Mouse (Mus musculus): ENCODE data around the gene Rbm42. TPM values are rescaled to one million over a fixed set of nuclear protein-coding genes. Genes with fewer than 3 reads are reported as not detected.
A peak's percentile ranks its signal among the peaks of the same experiment; 100 is the strongest.

Rbm42 gene
- total RNA-seq, 1 experiment from 2014 or later = 77.3 TPM

- peak; percentile 98 for ATAC-seq (ENCODE audit: extremely low read depth, insufficient number of reproducible peaks, low FRiP score, poor library complexity, severe bottlenecking)
Measured at GRCm38 (mm10) chr7:30625530-30626384, 24.4 kb downstream of the Rbm42 start, which contains the start of gene Cox6b1. Gene Cox6b1 (minus strand): TSS chr7:30626151.

- 0 out of 2 replicates have a peak, but pooled peaks have one; percentile 26 for ATAC-seq (ENCODE audit: extremely low read depth, insufficient number of reproducible peaks, low FRiP score, poor library complexity, severe bottlenecking)
Measured at GRCm38 (mm10) chr7:30619202-30619601, 30.9 kb downstream of the Rbm42 start.

GRCm38 (mm10) chr7:30618658-30619057, 31.5 kb downstream of the Rbm42 start:
- no peak for ATAC-seq (ENCODE audit: extremely low read depth, insufficient number of reproducible peaks, low FRiP score, poor library complexity, severe bottlenecking)

- no peak for ATAC-seq (ENCODE audit: extremely low read depth, insufficient number of reproducible peaks, low FRiP score, poor library complexity, severe bottlenecking)
Measured at GRCm38 (mm10) chr7:30615049-30615760, 34.9 kb downstream of the Rbm42 start.

GRCm38 (mm10) chr7:30614454-30614853, 35.7 kb downstream of the Rbm42 start:
- no peak for ATAC-seq (ENCODE audit: extremely low read depth, insufficient number of reproducible peaks, low FRiP score, poor library complexity, severe bottlenecking)

- ATAC-seq (ENCODE audit: extremely low read depth, insufficient number of reproducible peaks, low FRiP score, poor library complexity, severe bottlenecking) = peak; percentile 67; the same call in 1 of the 2 replicates
Measured at GRCm38 (mm10) chr7:30613529-30614112, 36.5 kb downstream of the Rbm42 start.

GRCm38 (mm10) chr7:30612654-30613402, 37.3 kb downstream of the Rbm42 start, which contains the start of gene Upk1a:
Gene Upk1a (minus strand): TSS chr7:30612847.
- no peak for ATAC-seq (ENCODE audit: extremely low read depth, insufficient number of reproducible peaks, low FRiP score, poor library complexity, severe bottlenecking)

GRCm38 (mm10) chr7:30610043-30610442, 40.1 kb downstream of the Rbm42 start:
- ATAC-seq (ENCODE audit: extremely low read depth, insufficient number of reproducible peaks, low FRiP score, poor library complexity, severe bottlenecking) = no peak

- ATAC-seq (ENCODE audit: extremely low read depth, insufficient number of reproducible peaks, low FRiP score, poor library complexity, severe bottlenecking) = no peak
Measured at GRCm38 (mm10) chr7:30608476-30608875, 41.6 kb downstream of the Rbm42 start.

GRCm38 (mm10) chr7:30607706-30608309, 42.3 kb downstream of the Rbm42 start:
- ATAC-seq (ENCODE audit: extremely low read depth, insufficient number of reproducible peaks, low FRiP score, poor library complexity, severe bottlenecking) = peak; percentile 67; the same call in 1 of the 2 replicates

- no peak for ATAC-seq (ENCODE audit: extremely low read depth, insufficient number of reproducible peaks, low FRiP score, poor library complexity, severe bottlenecking)
Measured at GRCm38 (mm10) chr7:30604944-30605343, 45.2 kb downstream of the Rbm42 start.

- ATAC-seq (ENCODE audit: extremely low read depth, insufficient number of reproducible peaks, low FRiP score, poor library complexity, severe bottlenecking) = no peak
Measured at GRCm38 (mm10) chr7:30604424-30604823, 45.7 kb downstream of the Rbm42 start.

GRCm38 (mm10) chr7:30602583-30602982, 47.5 kb downstream of the Rbm42 start:
- ATAC-seq (ENCODE audit: extremely low read depth, insufficient number of reproducible peaks, low FRiP score, poor library complexity, severe bottlenecking) = no peak

GRCm38 (mm10) chr7:30600651-30601050, 49.5 kb downstream of the Rbm42 start:
- no peak for ATAC-seq (ENCODE audit: extremely low read depth, insufficient number of reproducible peaks, low FRiP score, poor library complexity, severe bottlenecking)

GRCm38 (mm10) chr7:30599933-30600353, 50.2 kb downstream of the Rbm42 start:
- peak; percentile 62; the same call in 1 of the 2 replicates for ATAC-seq (ENCODE audit: extremely low read depth, insufficient number of reproducible peaks, low FRiP score, poor library complexity, severe bottlenecking)

GRCm38 (mm10) chr7:30598786-30599185, 51.3 kb downstream of the Rbm42 start, which contains the start of gene Zbtb32:
Gene Zbtb32 (minus strand): TSS chr7:30598909.
- ATAC-seq (ENCODE audit: extremely low read depth, insufficient number of reproducible peaks, low FRiP score, poor library complexity, severe bottlenecking) = no peak

- no peak for ATAC-seq (ENCODE audit: extremely low read depth, insufficient number of reproducible peaks, low FRiP score, poor library complexity, severe bottlenecking)
Measured at GRCm38 (mm10) chr7:30596811-30597210, 53.3 kb downstream of the Rbm42 start.

- ATAC-seq (ENCODE audit: extremely low read depth, insufficient number of reproducible peaks, low FRiP score, poor library complexity, severe bottlenecking) = no peak
Measured at GRCm38 (mm10) chr7:30596093-30596492, 54.0 kb downstream of the Rbm42 start.
